Mouse (Mus musculus): Measurements from ENCODE around the gene Egln3.

Gene Egln3

DNA sequence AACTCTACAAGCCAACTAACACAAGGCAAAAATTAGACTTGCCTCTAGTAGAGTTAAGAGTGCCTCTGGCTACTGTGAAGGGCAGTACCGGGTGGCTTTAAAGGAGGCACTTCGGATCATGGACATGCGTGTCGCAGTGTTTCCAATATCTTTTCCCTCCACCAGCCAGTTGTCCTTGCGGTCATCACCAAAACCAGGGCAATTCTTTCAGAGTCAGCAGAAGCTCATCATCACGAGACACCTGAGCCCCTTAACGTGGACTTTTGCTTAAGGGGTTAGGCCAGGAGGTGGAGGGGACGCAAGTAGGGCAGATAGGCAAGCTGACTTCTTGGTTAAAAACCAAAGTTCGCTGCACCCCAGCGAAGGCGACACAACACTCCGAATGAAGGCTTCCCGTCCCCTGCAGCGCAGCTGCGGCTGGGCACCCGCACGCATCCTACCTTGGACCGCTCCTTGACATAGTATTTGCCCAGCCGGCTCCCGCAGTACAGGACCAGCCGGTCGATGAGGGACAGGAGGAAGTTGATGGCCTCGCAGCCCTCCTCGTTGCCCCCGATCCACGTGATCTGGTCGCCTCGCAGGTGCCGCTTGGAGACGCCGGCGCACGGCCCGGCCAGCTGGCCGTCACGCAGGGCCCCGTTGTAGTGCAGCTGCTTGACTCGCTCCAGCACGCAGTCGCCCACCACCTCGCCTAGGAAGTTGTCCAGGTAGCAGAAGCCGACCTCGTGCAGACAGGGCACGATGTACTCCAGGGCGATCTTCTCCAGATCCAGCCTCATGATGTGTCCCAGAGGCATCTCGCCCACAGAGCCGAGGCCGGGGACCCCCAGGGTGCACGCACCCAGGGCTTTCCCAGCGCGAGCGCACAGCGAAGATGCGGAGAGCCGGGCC lies 650 bp downstream of the Egln3 start:
- DNase-seq (ENCODE audit: extremely low spot score, low spot score): peak; percentile 71

DNA sequence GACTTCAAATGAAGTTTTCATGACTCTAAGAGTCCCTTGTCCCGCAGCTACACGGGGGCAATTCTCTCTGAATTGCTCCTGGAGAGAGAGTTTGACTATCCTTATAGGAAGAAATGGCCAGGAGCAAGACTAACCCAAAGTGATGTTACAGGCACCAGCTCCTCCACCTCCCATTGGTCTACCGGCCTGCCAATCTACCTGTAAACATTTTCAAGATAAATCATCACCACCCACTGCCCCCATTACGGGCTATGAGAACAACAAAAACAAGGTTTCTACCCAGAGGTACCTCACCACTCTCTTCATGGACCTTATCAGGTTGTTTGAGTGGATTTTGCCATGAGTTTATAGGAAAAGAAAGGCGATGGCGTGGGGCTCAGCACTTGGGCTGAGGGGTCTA lies 1.4 kb downstream of the Egln3 start:
- DNase-seq (ENCODE audit: extremely low spot score, low spot score): no peak

DNA sequence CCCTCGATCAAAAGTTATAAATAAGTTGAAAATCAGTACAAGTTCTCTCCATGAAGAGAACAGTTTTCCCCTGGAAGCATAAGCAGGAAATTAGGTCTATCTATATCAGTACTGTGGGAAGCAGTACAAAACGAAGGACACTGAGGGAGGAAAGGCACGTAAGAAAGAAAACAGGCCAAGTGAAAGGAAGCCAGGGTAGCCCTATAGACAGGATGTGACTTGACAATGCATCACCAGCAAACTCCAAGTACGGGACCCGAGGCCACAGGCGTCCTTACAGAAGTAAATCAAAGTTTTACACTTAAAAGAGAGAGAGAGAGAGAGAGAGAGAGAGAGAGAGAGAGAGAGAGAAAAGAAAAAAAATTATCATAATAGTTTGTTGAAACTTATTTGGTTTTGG lies 2.8 kb downstream of the Egln3 start:
- no peak for DNase-seq (ENCODE audit: extremely low spot score, low spot score)

DNA sequence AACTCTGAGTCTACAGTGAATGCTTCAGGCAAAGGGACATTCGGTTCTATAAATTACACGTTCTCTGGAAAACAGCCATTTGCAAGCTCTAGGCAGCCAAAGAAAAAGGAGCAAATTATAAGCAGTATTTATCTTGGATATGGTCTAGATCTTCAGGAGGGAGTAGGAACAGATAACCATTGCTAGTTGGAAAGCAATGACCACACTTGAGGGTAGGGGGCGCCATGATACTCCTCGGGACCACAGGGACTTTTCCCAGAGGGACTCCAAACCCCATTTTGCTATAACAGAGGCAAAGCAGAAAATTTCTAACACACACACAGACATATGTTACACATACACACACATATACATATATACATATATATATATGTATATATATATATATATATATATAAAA lies 3.5 kb downstream of the Egln3 start:
- DNase-seq (ENCODE audit: extremely low spot score, low spot score): no peak

DNA sequence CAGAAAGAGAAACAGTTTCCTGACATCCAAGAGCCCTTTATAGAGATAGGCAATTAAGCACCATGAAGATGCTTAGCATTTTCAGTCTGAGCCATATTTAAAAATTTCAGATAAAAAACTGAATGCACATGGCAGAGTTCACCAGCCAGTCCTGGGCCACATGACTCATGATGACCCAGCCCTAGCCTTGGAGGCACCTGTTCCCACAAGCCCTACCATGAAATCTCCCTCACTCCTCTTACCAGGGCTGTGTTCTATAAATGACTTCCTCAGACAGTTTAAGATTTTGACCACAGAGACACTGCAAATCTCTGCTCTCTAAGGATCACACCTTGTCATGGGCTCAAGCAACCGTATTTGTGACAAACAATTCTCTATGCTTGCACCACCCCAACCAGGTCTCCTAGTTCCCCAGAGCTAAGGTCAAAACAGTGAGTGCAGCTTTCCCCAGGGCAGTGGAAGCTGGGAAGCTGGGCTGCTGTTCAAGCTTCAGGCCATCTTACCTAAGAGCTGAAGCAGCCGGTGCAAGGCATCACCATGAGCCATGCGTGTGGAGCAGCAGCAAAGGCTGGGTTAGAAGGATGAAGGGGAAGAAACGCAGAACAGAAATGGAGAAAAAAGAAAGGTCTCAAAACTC lies 5.3 kb downstream of the Egln3 start:
- no peak for DNase-seq (ENCODE audit: extremely low spot score, low spot score)

DNA sequence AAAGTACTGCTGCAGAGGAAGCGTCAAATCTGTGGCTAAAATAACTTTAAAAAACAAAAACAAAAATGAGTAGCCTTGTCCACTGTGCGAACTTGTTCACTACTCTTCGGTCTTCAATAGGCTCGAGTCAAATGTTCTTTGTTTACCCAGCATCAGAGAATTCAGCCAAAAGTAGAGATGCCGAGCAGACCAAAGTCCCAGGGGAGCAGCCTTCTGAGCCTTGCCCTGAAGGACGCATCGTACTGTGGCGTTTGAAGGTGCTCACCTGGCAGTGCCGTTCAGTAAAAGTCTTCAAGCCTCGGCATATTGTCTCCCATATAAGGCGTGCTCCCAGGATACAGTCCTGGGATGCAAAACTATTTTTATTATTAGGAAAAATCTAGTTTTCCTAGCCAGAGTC lies 5.8 kb downstream of the Egln3 start:
- DNase-seq (ENCODE audit: extremely low spot score, low spot score): no peak

DNA sequence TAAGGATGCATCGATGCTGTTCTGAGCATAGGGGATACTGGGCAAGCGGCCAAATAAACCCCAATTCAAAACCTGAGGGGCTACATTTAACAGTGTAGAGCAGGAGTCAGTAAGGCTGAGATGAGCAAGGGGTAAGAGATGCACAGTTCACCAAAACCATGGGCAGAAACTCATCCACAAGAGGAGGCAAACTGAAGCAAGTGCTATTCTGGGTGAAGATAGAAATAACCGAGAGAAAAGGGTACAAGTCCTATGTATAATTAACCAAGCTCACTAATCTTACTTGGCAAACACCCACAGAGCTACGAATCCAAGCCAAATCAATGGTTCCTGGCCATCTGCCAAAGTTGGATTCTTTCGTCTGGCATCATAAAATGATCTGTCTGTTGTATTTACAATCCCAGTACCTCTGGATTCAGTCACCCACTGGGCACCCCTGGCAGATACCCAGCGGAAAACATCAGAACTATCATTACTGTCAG lies 6.3 kb downstream of the Egln3 start:
- DNase-seq (ENCODE audit: extremely low spot score, low spot score): no peak

DNA sequence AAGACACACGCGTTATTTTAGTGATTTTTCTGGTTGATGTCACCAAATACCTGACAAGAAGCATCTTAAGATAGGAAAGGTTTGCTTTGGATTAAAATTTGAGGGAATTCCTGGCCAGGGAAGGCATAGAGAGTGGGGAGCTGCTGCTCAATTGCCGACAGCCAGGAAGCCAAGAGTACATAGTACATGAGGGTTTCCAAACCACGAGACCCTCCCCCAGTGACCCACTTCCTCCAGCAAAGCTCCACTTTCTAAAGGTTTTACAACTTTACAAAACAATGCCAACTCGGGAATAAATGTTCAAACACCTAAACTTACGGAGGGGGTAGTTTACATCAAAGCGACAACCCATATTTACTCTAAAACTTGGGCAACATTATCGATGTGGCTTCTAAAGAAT lies 6.8 kb downstream of the Egln3 start:
- no peak for DNase-seq (ENCODE audit: extremely low spot score, low spot score)

DNA sequence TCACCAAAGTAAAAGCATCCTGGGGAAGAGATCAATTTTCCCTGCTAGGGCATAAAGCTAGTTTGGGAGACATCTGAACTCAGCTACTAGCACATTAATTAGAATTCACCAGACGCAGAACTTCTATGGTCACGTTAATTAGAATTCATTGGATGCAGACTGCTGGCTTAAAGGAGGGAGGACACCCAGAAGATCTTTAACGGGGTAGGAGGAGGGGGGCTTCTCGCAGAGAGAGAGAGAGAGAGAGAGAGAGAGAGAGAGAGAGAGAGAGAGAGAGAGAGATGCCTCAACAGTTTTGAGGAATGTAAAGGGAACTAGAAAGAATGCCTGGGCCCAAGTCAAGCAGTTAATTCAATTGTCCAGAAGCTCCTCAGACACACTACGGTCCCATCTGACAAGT lies 9.5 kb downstream of the Egln3 start:
- DNase-seq (ENCODE audit: extremely low spot score, low spot score): no peak

DNA sequence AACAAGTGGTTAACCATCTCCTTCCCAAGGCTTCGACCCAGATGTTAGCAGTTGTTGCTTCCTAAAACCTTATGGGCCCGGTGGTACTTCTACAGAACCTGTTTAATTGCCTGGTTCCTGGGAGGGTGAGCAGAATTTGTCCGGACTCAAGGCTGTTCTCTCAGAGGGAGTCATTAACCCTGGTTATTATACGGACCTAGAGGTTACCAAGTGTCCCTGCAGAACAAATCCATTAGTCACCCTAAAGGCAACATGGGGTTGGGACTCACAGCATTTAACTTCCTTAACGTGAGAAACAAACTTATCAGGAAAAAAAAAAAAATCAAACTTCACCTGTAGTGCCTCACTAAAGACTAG lies 11.4 kb downstream of the Egln3 start:
- DNase-seq (ENCODE audit: extremely low spot score, low spot score): no peak

DNA sequence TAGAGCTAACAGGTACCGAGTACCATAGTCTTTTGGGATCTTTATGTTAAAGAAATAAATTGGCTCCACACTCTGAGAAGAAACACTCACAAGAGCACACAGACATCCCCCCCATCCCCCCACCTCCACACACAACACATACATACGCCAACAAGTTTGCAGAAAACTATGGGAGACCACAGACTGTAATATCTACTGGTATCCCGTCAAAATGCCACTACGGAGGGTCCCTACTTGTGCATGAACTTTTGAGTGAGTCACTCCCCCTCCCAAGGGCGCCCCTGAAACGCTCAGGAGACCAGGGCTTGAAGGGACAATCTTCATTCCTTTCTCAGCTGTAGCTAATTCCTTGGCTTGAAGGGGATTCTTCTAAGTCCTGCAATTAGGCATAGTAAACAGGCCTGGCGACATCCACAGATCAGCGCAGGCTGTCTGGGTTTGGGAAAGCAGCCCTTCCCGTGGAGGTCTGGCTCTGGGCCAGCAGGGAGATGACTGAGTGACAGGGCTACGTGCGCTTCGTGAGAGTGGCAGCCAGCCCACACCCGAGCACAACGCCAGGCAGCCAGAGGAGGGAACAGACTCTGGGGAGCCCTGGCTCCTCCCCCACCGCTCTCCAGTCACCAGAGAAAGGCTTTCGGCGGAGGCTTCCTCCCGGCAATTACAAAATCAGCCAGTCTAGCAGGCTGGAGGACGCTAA lies 11.9 kb downstream of the Egln3 start:
- DNase-seq (ENCODE audit: extremely low spot score, low spot score): peak; percentile 82

DNA sequence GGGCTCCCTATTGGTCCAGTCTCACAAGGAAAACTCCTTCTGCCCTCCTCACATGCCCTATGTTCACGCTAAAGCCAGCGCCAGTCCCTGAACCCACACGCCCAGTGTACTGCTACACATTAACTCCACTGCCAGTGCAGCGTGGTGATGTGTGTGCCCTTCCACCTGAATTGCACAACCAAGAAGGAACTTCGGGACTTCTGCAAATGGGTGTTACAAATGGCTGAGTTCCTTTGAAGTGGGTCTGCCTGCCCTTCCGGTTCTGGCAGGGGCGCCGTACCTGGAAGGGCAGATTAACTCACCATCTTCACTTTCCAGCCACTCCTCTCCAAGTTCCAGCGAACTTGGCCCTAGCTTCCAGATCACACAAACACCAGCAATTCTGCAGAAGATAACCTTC lies 12.5 kb downstream of the Egln3 start:
- DNase-seq (ENCODE audit: extremely low spot score, low spot score): no peak

DNA sequence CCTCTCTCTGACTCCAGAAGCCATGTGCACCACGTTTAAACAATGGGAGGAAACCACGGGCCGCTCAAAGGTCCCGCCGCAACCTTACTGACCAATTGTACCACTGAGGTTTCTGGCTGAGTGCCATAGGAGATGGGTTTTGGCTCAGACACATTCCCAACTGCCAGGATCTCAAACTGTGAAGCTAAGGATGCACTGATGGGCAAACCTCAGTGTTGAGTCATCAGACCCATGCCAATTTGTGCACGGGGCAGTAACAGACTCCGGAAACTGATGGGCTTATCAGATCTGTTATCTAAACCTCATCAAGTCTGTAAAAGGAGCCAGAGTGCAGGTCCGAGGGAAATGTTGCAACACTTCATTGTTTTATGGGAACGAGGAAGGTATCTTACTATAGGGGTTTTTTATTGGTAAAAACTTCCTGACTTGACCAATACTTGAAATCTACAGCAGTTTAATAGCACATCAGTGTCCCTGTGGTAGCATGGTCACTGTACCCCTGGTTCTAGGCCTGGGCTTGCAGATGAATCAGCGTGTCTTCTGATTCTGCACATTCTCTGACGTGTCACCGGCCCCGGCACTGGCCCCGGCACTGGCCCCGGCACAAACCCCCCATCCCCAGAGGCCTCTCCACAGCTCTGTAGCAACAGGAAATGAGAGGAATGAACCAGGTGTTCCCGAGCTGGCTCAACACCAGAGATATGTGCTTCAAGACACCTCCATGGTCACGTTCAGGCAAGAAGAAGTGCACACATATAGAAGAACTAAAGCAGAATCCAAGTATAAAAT lies 15.7 kb downstream of the Egln3 start:
- DNase-seq (ENCODE audit: extremely low spot score, low spot score): no peak

DNA sequence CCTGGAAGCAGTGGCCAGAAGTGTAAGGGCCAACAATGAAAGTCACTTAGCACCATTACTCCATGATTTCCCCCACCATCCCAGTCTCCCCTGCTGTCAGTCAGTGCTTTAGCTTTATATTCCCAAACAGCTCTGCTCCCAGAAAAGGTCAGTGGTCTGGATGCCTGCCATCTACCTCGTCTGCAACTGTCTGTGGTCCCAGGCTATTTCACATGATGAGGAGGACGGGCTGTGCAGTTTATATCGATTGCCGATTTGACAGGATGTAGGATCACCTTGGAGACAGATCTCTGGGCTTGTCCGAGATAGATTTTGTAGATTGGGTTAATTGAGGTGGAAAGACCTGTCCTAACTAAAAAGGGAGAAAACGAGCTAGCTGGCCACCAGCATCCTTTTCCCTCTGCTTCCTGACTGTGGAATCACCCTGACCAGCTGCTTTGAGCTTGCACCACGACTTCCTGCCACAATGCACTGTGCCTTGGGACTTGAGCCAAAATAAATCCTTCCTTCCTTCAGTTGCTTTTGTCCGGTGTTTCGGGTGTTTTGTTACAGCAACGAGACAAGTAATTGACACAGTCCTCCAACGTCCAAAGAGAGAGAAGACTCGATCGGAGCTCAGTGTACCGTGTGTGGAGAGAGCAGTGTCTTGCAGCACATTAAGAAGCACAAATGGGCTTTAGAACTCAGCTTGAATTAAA lies 16.6 kb downstream of the Egln3 start:
- DNase-seq (ENCODE audit: extremely low spot score, low spot score): no peak

DNA sequence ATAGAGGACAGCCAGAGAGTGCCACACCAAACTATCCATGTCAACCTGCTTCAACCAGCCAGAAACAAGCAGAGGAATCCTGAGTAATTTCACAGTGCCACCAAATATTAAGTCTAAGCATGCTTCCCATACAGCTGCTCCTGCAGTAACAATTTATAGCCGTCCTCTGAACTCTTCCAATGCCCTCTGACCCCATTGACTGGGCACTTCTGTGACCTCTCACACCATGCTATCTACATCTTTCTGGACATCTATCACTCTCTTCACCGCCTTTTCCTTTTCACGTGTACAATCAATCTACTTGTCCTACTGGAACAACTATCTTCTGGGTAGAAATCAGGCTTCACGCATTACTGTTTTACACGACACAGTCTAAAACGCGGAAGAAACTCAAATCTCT lies 19.4 kb downstream of the Egln3 start:
- no peak for DNase-seq (ENCODE audit: extremely low spot score, low spot score)

DNA sequence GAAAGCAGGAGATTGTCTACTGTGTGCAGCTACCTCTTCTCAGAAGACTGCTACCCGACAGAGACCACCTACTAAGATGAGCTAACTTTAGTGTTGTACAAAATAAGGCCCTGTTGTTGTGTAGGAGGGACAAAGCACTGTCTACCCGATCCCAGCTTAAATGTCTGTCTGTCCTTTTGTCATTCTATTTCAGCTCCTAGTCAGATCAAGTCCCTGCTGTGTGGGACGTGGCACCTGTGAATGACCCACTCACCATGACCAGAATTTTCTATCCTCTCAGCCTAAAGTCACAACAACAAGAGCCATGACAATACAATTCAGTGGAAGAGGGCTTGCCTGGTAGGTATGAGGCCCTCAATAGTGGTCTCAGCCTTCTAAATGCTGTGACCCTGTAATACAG lies 25.3 kb downstream of the Egln3 start:
- no peak for DNase-seq (ENCODE audit: extremely low spot score, low spot score)

DNA sequence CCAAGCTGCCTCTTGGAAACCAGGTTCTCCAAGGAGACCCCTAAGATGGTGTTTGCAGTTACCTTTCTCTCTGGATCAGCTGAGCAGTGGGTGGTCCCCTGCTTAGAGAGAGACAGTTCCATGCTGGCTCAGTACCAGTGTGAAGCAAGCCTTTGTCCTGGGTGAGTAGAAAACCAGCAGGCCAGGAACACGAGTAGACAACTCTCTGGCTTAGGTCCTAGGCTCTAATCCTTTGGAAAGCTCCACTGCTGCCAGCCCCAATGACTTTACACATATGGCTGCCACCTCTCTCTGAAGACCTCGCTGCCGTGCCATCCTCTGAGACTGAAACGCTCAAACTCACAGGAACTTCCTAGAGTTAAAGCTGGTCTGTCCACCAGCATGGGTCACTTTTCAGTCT lies 34.9 kb downstream of the Egln3 start:
- DNase-seq (ENCODE audit: extremely low spot score, low spot score): no peak

DNA sequence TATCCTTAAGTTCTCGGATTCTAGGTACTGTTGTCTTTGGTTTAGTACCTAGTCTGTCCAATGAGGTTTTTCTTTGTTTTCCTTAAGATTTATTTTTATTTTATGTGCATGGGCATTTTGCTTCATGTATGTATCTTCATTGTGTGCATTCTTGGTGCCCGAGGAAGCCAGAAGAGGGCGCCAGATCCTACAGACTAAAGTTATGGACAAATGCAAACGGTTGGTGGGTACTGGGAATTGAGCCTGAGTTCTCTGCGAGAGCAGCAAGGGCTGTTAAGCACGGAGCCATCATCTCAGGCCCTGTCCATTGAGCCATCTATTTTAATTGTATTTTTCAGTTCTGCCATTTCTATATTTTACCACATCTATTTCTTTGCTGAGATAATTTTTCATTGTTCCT lies 35.9 kb downstream of the Egln3 start:
- DNase-seq (ENCODE audit: extremely low spot score, low spot score): no peak

DNA sequence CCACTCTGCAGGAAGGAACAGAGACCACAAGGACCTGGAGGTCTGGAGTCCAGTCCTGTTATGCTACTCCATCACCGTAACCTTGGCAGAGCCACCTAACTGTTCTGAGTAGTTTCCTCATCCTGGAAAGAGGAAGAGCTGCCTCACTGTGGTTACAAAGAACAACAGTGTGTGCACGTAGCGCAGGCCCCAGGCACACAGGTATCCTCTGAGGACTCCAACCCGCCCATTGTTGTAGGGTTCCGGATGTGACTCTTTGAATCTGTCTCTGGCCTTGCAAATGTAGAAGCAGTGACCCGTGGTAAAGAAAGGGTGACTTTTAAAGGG lies 39.0 kb downstream of the Egln3 start:
- DNase-seq (ENCODE audit: extremely low spot score, low spot score): no peak

DNA sequence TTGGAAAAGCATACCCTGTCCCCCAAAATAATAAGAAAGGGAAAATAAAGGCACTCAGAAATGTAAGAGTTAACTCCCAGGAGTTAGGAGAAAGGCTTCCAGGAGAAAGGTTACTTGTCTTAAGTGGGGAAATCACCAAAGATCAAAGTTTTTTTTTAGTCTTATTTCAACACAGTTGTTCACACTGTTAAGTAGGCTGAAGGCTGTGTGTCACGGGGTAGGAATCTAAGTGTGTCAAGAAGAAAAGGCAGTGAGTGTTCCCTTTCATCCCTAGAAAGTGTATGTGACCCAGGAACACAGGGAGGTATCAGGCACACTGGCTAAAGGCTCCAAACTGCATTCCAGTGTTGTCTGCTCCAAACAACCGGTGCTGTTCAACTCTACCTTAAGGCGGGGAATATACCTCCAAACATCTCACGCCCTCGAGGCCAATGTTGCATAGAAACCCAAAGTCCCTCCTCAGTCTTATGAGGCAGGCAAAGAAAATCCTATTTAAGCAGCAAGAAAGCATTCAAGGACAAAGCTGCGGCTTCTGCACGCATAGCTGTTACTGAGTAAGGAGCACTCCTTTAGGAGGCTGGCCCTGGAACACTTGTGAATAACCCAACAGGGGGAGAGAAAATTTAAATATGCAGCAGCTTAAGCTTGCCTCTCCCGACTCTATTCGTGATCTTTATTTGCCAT lies 39.5 kb downstream of the Egln3 start:
- no peak for DNase-seq (ENCODE audit: extremely low spot score, low spot score)

DNA sequence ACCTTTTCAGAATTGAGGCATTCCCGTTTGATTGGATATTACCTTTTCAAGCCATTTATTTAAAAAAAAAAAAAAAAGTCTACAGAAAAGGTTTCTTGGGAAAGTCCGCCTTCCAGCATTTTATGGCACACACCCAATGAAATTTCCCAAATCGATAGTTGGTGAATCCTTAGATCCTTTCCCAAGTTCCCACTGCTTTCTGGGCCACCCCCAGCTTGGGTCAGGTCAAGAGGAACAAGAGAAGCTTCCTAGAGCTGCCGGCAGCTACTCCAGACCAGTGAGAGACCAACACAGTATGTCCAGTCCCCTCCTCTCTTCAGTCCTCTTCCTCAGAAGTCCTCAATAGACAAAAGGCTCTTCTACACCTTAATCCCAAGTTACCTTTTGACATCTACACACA lies 40.5 kb downstream of the Egln3 start:
- DNase-seq (ENCODE audit: extremely low spot score, low spot score): no peak

Measured in neural tube, embryonic 10.5 days (tissue).